Mouse (Mus musculus) adrenal gland, adult 18-20 months (tissue): ENCODE results near the gene Fez1. TPM values are rescaled to one million over a fixed set of nuclear protein-coding genes. Genes with fewer than 3 reads are reported as not detected.

Experiments
- DNase-seq, 2 experiments: peaks; one replicate each; pipeline ENCODE4 v3.0.0; 2021 to 2022; ENCODE audit warnings: low spot score in 2 of 2
- long read RNA-seq, 2 experiments: library from polyadenylated mRNA; stranded (forward); transcript quantifications; one replicate each; pipeline ENCODE4 v2.0.0; 2021
- total RNA-seq, 2 experiments: library from RNA; stranded (reverse); gene quantifications; 1 replicate in 1 of 2; 2 replicates in 1 of 2; pipeline ENCODE4 v1.2.3; 2021

Gene Fez1
- 1 to 10 TPM; 4.0 to 5.9 TPM for total RNA-seq
- long read RNA-seq, experiment 1, transcript Fez1-201 (10 exons, 1,794 nt): major isoform, 9 of 10 reads
- long read RNA-seq, experiment 1, partial matches to known transcripts: 1 of 10 reads
- long read RNA-seq, experiment 1, other reads (novel, unspliced or antisense): 0 of 10 reads
- long read RNA-seq, experiment 2, transcript Fez1-201 (10 exons, 1,794 nt): major isoform, 31 of 34 reads
- long read RNA-seq, experiment 2, partial matches to known transcripts: 0 of 34 reads
- long read RNA-seq, experiment 2, other reads (novel, unspliced or antisense): 2 of 34 reads

DNA sequence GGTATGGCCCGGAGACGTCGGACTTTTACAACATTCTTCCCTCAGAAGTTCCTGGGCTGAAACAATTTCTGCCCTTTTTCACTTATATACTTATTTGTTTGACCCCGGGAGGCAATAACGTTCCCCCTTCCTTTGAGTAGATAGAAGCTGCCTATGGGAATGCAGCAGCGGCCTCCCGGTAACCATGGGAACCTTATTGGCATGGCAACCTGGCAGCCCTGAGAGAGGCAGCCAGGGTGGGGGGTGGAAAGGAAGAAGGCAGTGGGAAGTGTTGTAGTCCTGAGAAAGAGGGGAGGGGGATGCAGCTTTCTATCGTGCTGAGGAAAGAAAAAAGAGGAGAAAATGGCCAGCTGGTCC lies at the start of gene Fez1:
Gene Fez1, plus strand, starts transcription at position 221 of the 357 bp plus-strand sequence.
- DNase-seq: no peak

- no peak for DNase-seq
These were observed 37.7 kb upstream of the Fez1 start for GRCm38 (mm10) chr9:36783921-36784320.

GRCm38 (mm10) chr9:36792191-36792590 lies 29.5 kb upstream of the Fez1 start:
- no peak for DNase-seq

GRCm38 (mm10) chr9:36794487-36794886 lies 27.2 kb upstream of the Fez1 start:
- no peak for DNase-seq

- no peak for DNase-seq
These were observed 26.1 kb upstream of the Fez1 start for GRCm38 (mm10) chr9:36795556-36795955.

GRCm38 (mm10) chr9:36796224-36796623 lies 25.4 kb upstream of the Fez1 start:
- no peak for DNase-seq

DNA sequence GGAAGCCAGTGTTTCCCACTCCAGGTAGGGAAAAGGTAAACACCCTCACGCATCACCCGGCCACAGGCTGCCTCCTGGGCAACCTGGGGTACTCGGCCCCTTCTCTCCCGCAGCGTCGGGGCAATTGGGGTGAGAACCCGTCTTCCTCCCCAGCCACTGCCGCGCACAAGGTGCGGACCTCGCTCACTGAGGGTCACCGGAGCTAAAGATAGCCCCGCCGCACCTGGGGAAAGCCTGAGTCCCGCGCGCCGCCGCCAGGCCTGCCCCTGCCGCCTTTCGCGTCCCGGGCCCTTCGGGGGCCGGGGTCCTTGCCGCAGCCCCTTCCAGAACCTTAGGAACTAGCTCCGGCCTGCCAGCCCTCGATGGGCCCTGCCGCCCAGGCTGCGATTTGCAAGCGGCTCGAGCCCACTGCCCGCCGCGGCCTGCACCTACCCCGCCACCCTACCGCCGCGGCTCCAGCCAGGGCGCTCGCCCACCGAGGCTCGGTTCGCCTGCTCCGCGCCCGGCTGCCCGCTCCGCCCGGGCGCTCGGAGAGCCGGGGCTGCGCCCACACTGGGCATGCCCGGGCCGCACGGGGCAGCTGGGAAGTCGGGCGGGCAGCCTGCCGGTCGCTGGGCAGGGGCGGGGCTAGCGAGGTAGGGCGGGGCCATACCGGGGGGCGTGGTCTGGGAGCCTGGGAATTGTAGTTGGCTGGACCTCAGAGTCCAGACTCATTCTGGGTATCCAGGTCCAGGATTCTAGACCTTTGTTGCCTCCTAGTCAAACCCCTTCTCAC lies 24.7 kb upstream of the Fez1 start, which contains the start of gene Ei24:
Gene Ei24, minus strand, starts transcription at position 613 of the 775 bp plus-strand sequence.
- peak; percentile 96 to 97 for DNase-seq

DNA sequence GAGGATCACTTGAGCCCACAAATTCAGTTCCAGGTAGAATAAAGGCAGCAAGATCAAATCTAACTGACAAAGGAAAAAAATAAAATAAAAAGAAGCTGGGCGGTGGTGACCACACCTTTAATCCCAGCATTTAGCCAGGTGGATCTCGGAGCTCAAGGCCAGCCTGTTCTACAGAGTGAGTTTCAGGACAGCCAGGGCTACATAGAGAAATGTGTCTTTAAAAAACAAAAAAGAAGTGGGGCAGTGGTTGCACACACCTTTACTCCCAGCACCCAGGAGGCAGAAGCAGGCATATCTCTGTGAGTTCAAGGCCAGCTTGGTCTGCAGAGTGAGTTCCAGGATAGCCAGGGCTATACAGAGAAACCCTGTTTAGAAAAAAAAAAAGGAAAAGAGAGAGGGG lies 19.7 kb upstream of the Fez1 start:
- DNase-seq: no peak

DNA sequence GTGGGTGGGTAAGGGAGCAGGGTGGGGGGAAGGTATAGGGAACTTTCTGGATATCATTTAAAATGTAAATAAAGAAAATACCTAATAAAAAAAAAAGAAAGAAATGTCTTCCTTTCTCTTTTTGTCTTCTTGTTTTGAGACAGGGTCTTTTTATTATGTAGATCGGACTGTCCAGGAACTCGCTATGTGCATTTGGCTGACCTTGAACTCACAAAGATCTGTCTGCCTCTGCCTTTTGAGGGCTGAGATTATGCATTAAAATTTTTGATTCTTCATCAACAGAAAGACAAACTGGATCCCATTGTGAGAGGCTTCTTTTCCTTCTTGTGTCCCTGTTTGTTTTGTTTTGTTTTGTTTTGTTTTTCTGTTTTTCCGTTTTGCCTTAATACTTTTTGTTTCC lies 18.7 kb upstream of the Fez1 start:
- no peak for DNase-seq

- DNase-seq: no peak
These were observed 18.3 kb upstream of the Fez1 start for GRCm38 (mm10) chr9:36803386-36803785.

DNA sequence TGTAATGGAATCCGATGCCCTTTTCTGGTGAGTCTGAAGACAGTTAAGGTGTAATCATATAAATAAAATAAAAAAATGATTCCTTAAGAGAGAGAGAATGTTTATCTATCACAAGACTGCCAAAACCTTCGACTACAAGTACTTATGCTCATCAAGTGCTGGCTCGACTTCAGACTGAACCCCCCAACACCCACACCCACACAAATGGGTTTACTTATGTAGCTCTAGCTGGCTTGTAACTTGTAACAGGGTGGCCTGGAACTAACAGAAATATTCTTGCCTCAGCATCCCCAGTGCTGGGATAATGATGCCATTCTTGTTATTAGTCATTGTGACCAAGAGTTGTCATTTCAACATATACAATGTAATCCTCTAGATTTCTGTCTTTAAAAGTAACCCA lies 17.7 kb upstream of the Fez1 start:
- no peak for DNase-seq

GRCm38 (mm10) chr9:36805256-36805975 lies 16.2 kb upstream of the Fez1 start:
- no peak for DNase-seq

GRCm38 (mm10) chr9:36808126-36808785 lies 13.4 kb upstream of the Fez1 start:
- no peak for DNase-seq

DNA sequence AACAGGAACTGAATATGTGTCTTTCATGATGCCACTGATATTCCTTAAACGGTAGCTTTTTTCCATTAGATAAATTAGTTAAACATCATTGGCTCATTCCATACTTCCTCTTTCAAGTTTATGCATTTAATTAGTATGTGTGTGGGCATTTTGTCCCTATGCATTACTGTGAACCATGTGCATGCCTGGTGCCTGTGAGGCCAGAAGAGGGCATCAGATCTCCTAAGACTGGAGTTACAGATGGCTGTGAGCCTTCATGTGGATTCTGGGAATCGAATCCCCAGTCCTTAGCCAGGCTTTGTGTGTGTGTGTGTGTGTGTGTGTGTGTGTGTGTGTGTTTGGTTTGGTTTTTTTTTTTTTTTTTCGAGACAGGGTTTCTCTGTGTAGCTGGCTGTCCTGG lies 7.2 kb upstream of the Fez1 start:
- DNase-seq: no peak

DNA sequence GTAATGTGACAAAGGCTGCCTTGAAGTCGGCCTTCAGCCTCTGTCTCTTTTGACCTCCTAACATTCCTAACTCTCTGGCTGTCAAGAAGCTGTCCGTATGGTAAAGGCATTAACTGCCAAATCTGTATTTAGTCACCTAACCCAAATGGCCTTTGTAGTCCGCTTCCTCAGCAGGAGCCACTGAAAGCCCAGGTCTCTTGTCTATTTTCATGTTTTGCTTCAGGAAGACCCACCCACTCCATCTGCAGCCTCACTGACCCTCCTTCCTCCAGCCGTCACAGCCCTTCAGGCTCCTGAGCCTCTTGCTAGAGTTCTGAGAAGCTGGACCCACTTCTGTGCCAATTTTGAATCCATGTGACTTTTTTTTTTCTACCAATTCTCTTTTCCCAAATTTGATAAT lies 2.8 kb upstream of the Fez1 start:
- DNase-seq: no peak

- DNase-seq: no peak
These were observed 558 bp upstream of the Fez1 start for GRCm38 (mm10) chr9:36820969-36821643.

DNA sequence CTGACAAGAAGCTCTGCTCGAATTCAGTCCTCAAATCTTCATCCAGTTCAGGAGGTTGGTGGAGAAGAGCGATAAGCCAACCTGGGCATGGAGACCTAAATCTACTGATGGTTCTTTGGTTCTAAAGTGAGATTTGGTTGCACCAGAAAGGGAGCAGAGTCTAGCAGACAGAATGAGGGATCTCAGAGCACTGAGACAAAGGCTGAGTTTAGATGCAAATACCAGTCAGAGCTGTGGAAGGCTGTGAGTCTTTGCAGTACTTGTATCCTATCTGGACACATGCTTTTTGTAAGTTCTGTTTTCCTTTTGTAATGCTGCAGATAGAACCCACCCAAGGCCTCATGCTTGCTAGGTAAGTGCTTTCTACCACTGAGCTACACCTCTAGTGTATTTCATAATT lies 360 bp downstream of the Fez1 start:
- no peak for DNase-seq

DNA sequence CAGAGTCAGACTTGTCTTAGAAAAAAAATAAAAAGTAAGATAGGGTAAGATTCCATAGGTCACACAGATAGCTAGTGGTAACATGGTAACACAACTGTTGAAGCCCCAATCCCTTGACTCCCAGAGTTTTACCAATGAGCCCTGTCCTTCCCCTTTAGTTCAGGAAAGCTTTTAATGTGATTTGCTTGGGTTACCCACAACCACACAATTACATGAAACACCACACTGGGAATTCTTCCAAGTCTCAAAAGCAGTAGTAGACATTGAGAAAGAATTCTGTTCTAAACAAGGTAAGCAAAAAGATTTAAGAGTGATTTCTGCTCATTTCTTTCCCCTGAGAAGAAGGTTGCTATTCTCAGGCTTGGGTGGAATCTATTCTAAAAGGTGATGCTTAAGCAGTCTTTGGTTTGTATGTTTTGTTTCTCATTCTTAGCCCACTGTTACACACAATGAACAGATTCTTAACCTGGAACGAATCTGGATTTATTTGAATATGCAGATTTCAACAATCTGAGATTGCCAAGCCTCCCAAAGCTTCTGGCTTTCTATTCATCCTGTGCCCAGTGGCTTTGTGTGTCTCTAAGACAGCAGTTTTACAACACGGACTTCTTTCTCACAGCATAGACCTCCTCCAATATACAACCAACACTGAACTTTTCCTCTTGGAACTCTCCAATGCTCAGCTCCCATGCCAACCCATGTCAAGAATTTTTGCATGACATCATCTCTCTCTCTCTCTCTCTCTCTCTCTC lies 5.1 kb downstream of the Fez1 start:
- no peak for DNase-seq

DNA sequence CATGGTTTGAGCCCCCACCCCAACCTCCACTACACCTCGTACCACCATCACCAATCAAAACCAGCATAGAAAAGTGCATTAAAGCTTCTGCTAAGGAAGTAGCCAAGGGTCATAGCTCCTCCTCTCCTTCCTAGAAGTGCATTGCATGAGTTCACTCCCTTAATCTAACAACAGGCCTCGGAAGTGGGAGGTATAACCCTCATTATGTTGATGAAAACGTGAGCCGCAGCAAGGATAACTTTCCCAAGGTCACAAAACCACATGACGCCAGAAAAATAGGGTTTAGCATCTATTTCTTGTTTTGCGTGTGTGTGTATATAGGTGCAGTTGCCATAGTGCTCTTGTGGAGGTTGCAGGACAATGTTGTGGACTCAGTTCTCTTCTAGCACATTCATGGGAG lies 9.7 kb downstream of the Fez1 start:
- DNase-seq: no peak

DNA sequence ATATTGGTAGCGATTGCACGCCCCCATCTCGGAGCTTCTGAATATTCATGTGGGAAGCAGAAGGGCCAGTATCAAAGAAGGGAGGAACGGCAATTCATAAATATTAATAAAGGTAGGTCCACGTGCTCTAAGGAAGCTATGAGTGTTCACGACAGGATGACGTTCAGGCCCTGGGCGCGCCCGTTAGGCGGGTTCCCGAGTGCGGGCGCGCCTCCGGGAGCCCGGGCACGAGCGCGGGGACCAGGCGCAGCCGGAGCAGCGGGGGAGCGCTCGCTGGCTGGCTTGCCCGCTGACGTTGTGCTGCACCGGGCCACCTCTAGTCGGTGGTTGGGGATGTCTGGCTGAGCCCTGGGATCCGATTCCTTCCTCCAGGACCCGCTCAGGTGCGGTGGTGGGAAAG lies 10.9 kb downstream of the Fez1 start:
- peak; percentile 53 to 61 for DNase-seq
